Mouse (Mus musculus) cerebellum, postnatal 25 days (tissue): ENCODE data around the gene Uaca.

Experiments used
- DNase-seq, 2 experiments: peaks; one replicate each; pipeline ENCODE4 v3.0.0; 2021; ENCODE audit warnings: mixed read lengths in 2 of 2

Uaca gene

GRCm38 (mm10) chr9:60794210-60794840 lies at the start of gene Uaca:
TSS of gene Uaca (plus strand) at chr9:60794542.
- DNase-seq = peak; percentile 82 to 89

GRCm38 (mm10) chr9:60744971-60745370 lies 49.4 kb upstream of the Uaca start:
- no peak for DNase-seq

- DNase-seq = no peak
Measured at GRCm38 (mm10) chr9:60746561-60746960, 47.8 kb upstream of the Uaca start.

GRCm38 (mm10) chr9:60747672-60748071 lies 46.7 kb upstream of the Uaca start:
- DNase-seq = no peak

GRCm38 (mm10) chr9:60748191-60748590 lies 46.2 kb upstream of the Uaca start:
- no peak for DNase-seq

- DNase-seq = no peak
Measured at GRCm38 (mm10) chr9:60749105-60749504, 45.2 kb upstream of the Uaca start.

- no peak for DNase-seq
Measured at GRCm38 (mm10) chr9:60751098-60751497, 43.2 kb upstream of the Uaca start.

- no peak for DNase-seq
Measured at GRCm38 (mm10) chr9:60751971-60752370, 42.4 kb upstream of the Uaca start.

GRCm38 (mm10) chr9:60752636-60753035 lies 41.7 kb upstream of the Uaca start:
- no peak for DNase-seq

- peak; percentile 69 to 82 for DNase-seq
Measured at GRCm38 (mm10) chr9:60756258-60756657, 38.1 kb upstream of the Uaca start.

GRCm38 (mm10) chr9:60756866-60757740 lies 37.2 kb upstream of the Uaca start:
- no peak for DNase-seq

GRCm38 (mm10) chr9:60757817-60758216 lies 36.5 kb upstream of the Uaca start:
- DNase-seq = no peak

- no peak for DNase-seq
Measured at GRCm38 (mm10) chr9:60759436-60760007, 34.8 kb upstream of the Uaca start.

- DNase-seq = no peak
Measured at GRCm38 (mm10) chr9:60765181-60765580, 29.2 kb upstream of the Uaca start.

GRCm38 (mm10) chr9:60768393-60768792 lies 25.9 kb upstream of the Uaca start:
- no peak for DNase-seq

- no peak for DNase-seq
Measured at GRCm38 (mm10) chr9:60769711-60770111, 24.6 kb upstream of the Uaca start.

- no peak for DNase-seq
Measured at GRCm38 (mm10) chr9:60773713-60774112, 20.6 kb upstream of the Uaca start.

- no peak for DNase-seq
Measured at GRCm38 (mm10) chr9:60776899-60777298, 17.4 kb upstream of the Uaca start.

- no peak for DNase-seq
Measured at GRCm38 (mm10) chr9:60782057-60782789, 12.1 kb upstream of the Uaca start.

GRCm38 (mm10) chr9:60785069-60785468 lies 9.3 kb upstream of the Uaca start:
- DNase-seq = no peak

- no peak for DNase-seq
Measured at GRCm38 (mm10) chr9:60787517-60788110, 6.7 kb upstream of the Uaca start.

- no peak for DNase-seq
Measured at GRCm38 (mm10) chr9:60790282-60790681, 4.1 kb upstream of the Uaca start.
